Mouse (Mus musculus) bone marrow, adult 2 months (tissue): ENCODE results near the gene Casc3. TPM values are rescaled to one million over a fixed set of nuclear protein-coding genes. Genes with fewer than 3 reads are reported as not detected.

Experiments used
- H3K27ac ChIP-seq: fragments of 200-500 bp; 2 replicates; pipeline ENCODE4 v1.5.1; 2012; ENCODE audit warnings: low read depth, mild to moderate bottlenecking, control low read depth, inconsistent platforms, low read length; ENCODE audit not compliant: control insufficient read depth, poor library complexity, insufficient read depth
- H3K4me1 ChIP-seq: fragments of 200-500 bp; 2 replicates; pipeline ENCODE4 v1.6.1; 2011; ENCODE audit warnings: low read length; ENCODE audit not compliant: control insufficient read depth, insufficient read depth
- H3K4me3 ChIP-seq: fragments of 200-500 bp; replicated peaks from 2 replicates; pipeline ENCODE3; 2011; ENCODE audit warnings: mild to moderate bottlenecking, low read depth, low read length, control low read depth; ENCODE audit not compliant: control insufficient read depth
- CTCF ChIP-seq: fragments of 200-500 bp; IDR thresholded peaks from 2 replicates; pipeline ENCODE4 v1.5.1; 2011; ENCODE audit warnings: low read length, control low read depth; ENCODE audit not compliant: control insufficient read depth, insufficient read depth
- POLR2A ChIP-seq: fragments of 200-500 bp; IDR thresholded peaks from 2 replicates; pipeline ENCODE4 v1.6.1; 2011; ENCODE audit warnings: low read depth, mild to moderate bottlenecking, control low read depth, low read length, borderline replicate concordance; ENCODE audit not compliant: control insufficient read depth
- WGBS: fragments of 180-500 bp; shearing (Covaris S2); methylation state at CpG from one replicate; pipeline ENCODE4 v1.1.7; 2018; 5-methylcytosine and 5-hydroxymethylcytosine counted together
- polyA plus RNA-seq: library from polyadenylated mRNA; stranded (reverse); fragments of >200 nt; gene quantifications from 2 replicates; pipeline ENCODE4 v1.2.4, GENCODE M21; 2011; ENCODE audit warnings: low replicate concordance; ENCODE audit not compliant: missing spikeins, insufficient read depth, insufficient read length

Gene Casc3
- 29.3 and 38.5 TPM in 2 replicates for polyA plus RNA-seq

DNA sequence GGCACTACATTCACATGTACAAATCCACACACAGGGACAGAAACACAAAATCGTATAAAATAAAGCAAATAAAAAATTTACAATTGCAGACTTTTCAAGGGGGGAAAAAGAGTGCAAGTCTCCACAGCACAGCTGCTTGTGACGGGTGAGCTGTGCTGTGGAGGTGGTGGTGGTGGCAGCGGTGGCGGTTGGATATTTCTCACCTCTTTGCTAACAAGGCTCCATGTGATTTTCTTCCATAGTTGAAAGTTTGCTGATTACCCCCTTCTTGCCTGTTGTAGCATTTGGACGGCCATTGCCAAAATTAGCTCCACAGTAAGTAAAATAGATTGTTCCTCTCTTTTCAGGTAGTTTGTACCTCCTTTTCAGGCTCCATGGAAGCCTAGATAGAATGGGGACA lies at the start of gene Casc3:
TSS of gene Casc3 (plus strand) at position 301 of the 400 bp plus-strand sequence.
- 91% methylated on average over 5 of the region's 5 CpGs for whole genome bisulfite sequencing
- Histone ChIP-seq H3K27ac (no peak within 1 kb of the TSS), H3K4me3 (no peak within 1 kb of the TSS), H3K4me1 (no peaks in the 10 kb centered on the region)
- no peak for TF ChIP-seq POLR2A

GRCm38 (mm10) chr11:98755726-98756380 lies 48.9 kb upstream of the Casc3 start:
- TF ChIP-seq CTCF (no peak), POLR2A (no peak)
- Histone ChIP-seq H3K4me1 (peaks cover 8% of the 10 kb centered on the region), H3K4me3 (no peak overlapping the region), H3K27ac (no peak overlapping the region)
- 79% methylated on average over 6 of the region's 6 CpGs for WGBS

DNA sequence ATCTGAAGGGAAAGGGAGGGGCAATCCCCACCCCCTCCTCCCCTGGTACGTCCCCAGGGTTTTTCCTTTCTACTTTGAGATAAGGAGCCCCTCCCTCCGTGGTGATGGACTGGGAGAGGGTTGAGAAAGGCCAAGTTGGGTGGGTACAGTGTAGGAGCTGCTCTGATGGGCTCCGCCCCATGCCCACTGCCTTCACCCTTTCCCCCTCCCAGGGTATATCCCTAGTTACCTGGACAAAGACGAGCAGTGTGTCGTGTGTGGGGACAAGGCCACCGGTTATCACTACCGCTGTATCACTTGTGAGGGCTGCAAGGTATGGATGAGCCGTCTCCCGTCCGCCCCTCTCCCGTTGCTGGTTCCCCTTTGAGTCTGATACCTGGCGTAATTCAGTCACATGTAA lies 48.0 kb upstream of the Casc3 start:
- no peak for TF ChIP-seq POLR2A
- no peak for TF ChIP-seq CTCF
- H3K4me3 ChIP-seq = no peak overlapping the region
- no peak overlapping the region for H3K27ac ChIP-seq
- H3K4me1 ChIP-seq = peaks cover 7% of the 10 kb centered on the region
- WGBS = 83% methylated on average over 12 of the region's 12 CpGs

- Histone ChIP-seq H3K4me1 (no peaks in the 10 kb centered on the region; the same call in 1 of the 2 replicates), H3K4me3 (no peak overlapping the region), H3K27ac (no peak overlapping the region)
- 95% methylated on average over 4 of the region's 4 CpGs for WGBS
- no peak for TF ChIP-seq POLR2A
- TF ChIP-seq CTCF = no peak
Measured at GRCm38 (mm10) chr11:98761939-98762338, 42.8 kb upstream of the Casc3 start.

DNA sequence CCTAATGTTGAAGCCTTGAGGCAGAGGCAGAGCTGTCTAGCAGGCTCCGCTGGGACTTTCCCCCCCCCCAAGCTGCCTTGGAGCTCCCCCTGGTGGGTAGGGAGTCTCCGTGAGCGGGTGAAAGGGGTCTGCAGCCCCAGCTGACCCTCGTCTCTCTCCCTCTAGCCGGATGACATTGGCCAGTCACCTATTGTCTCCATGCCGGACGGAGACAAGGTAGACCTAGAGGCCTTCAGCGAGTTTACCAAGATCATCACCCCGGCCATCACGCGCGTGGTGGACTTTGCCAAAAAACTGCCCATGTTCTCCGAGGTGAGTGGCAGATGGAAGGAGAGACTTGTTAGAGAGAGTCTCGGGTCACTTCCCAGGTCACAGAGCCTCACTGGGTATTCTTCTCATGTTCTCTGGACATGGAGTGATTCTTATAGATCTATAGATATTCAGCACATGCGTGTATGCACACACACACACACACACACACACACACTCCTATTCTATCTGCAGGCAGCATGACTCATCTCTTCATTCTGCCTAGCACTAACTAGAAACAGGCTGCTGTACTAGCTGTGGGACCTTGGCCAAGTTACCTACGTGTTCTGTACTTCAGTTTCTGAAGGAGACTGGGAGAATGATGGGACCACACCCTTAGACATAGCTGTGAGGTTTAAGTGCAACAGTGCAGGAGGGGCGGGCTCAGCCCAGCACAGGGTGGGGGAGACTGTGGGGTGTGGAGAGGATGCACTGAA lies 41.8 kb upstream of the Casc3 start:
- 74% methylated on average over 17 of the region's 17 CpGs for WGBS
- Histone ChIP-seq H3K27ac (no peak overlapping the region), H3K4me1 (no peaks in the 10 kb centered on the region; the same call in 1 of the 2 replicates), H3K4me3 (no peak overlapping the region)
- no peak for TF ChIP-seq POLR2A
- no peak for TF ChIP-seq CTCF

DNA sequence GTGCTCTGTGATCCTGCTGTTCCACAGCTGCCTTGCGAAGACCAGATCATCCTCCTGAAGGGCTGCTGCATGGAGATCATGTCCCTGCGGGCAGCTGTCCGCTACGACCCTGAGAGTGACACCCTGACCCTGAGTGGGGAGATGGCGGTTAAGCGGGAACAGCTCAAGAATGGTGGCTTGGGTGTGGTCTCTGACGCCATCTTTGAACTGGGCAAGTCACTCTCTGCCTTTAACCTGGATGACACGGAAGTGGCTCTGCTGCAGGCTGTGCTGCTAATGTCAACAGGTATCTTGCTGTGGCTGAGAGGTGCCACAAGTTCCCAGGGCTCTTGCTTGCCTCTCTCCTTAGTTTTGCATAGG lies 41.2 kb upstream of the Casc3 start:
- Histone ChIP-seq H3K4me3 (no peak overlapping the region), H3K27ac (no peak overlapping the region), H3K4me1 (no peaks in the 10 kb centered on the region; the same call in 1 of the 2 replicates)
- 88% methylated on average over 8 of the region's 8 CpGs for WGBS
- TF ChIP-seq CTCF (no peak), POLR2A (no peak)

- no peak overlapping the region for H3K4me3 ChIP-seq
- WGBS = 86% methylated on average over 18 of the region's 18 CpGs
- H3K4me1 ChIP-seq = no peaks in the 10 kb centered on the region; the same call in none of the 2 replicates
- no peak for TF ChIP-seq CTCF
- no peak for TF ChIP-seq POLR2A
- H3K27ac ChIP-seq = no peak overlapping the region
Measured at GRCm38 (mm10) chr11:98764091-98764490, 40.6 kb upstream of the Casc3 start.

DNA sequence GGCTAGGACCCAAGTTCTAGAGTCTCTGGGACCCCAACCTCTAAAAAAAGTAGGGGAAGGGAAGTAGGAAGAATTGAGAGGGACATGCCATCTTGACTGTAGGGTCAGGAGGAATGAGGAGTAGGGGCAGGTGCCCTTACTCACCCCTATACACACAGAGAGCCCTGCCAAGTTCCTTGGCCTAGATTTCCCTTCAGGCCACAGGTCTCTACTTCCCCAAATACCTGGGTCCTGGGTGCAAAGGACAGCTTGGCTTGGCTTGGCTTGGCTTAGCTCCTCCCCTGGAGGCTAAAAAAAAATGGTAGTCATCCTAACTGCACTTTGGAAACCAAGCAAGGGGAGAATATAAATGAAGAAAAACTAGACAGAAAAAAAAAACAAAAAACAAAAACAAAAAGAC lies 40.0 kb upstream of the Casc3 start:
- no peak for TF ChIP-seq POLR2A
- TF ChIP-seq CTCF = no peak
- H3K27ac ChIP-seq = no peak overlapping the region
- no peak overlapping the region for H3K4me3 ChIP-seq
- no peaks in the 10 kb centered on the region; the same call in none of the 2 replicates for H3K4me1 ChIP-seq
